Mouse (Mus musculus) T-helper 17 cell (primary cell): ENCODE data around the gene Sema4d.

Experiments used
- in situ Hi-C, 2 experiments: fragments of 300-600 bp; cut with MboI, MseI; formaldehyde crosslinking; loops; 1 replicate in 1 of 2; 2 replicates in 1 of 2; pipeline ENCODE4 v1.15.1; 2025; ENCODE audit warnings: high pct_unique_total_duplicates in 2 of 2

The Sema4d gene

GRCm38 (mm10) chr13:51759256-51759987 lies 34.1 kb downstream of the Sema4d start:
- in situ Hi-C loops, result loop anchor here (5.0 to 25.0 kb wide), 2 partner anchors 38 to 647 kb away; partner anchors contain the start of gene Spin1 (in 1 of the 2)

GRCm38 (mm10) chr13:51758428-51758827 lies 35.1 kb downstream of the Sema4d start:
- in situ Hi-C loops, result loop anchor here (5.0 to 25.0 kb wide), 2 partner anchors 39 to 646 kb away; partner anchors contain the start of gene Spin1 (in 1 of the 2)

- in situ Hi-C loops, result loop anchor here (5.0 to 25.0 kb wide), 2 partner anchors 40 to 645 kb away; partner anchors contain the start of gene Spin1 (in 1 of the 2)
Measured at GRCm38 (mm10) chr13:51757099-51757498, 36.4 kb downstream of the Sema4d start.

GRCm38 (mm10) chr13:51756563-51756962 lies 37.0 kb downstream of the Sema4d start:
- in situ Hi-C loops, result loop anchor here (5.0 to 25.0 kb wide), 2 partner anchors 41 to 644 kb away; partner anchors contain the start of gene Spin1 (in 1 of the 2)

GRCm38 (mm10) chr13:51756019-51756418 lies 37.5 kb downstream of the Sema4d start:
- in situ Hi-C loops, result loop anchor here (5.0 to 25.0 kb wide), 2 partner anchors 41 to 644 kb away; partner anchors contain the start of gene Spin1 (in 1 of the 2)

- in situ Hi-C loops, result loop anchor here (5.0 to 25.0 kb wide), 2 partner anchors 42 to 643 kb away; partner anchors contain the start of gene Spin1 (in 1 of the 2)
Measured at GRCm38 (mm10) chr13:51755584-51755983, 38.0 kb downstream of the Sema4d start.

- in situ Hi-C loops, result loop anchor here (5.0 to 25.0 kb wide), 2 partner anchors 43 to 642 kb away; partner anchors contain the start of gene Spin1 (in 1 of the 2)
Measured at GRCm38 (mm10) chr13:51754559-51755126, 38.9 kb downstream of the Sema4d start.

- in situ Hi-C loops, result loop anchor here in 1 of 2 experiments (25.0 kb wide), 1 partner anchor 642 kb away; the partner anchor contains the start of gene Spin1
Measured at GRCm38 (mm10) chr13:51753802-51754444, 39.6 kb downstream of the Sema4d start.

GRCm38 (mm10) chr13:51753168-51753465 lies 40.4 kb downstream of the Sema4d start:
- in situ Hi-C loops, result loop anchor here in 1 of 2 experiments (25.0 kb wide), 1 partner anchor 641 kb away; the partner anchor contains the start of gene Spin1

GRCm38 (mm10) chr13:51752346-51753167 lies 41.0 kb downstream of the Sema4d start:
- in situ Hi-C loops, result loop anchor here in 1 of 2 experiments (25.0 kb wide), 1 partner anchor 640 kb away; the partner anchor contains the start of gene Spin1

- in situ Hi-C loops, result loop anchor here in 1 of 2 experiments (25.0 kb wide), 1 partner anchor 637 kb away; the partner anchor contains the start of gene Spin1
Measured at GRCm38 (mm10) chr13:51749578-51750345, 43.8 kb downstream of the Sema4d start.

- in situ Hi-C loops, result no loop called here
Measured at GRCm38 (mm10) chr13:51748009-51748552, 45.5 kb downstream of the Sema4d start.

- in situ Hi-C loops, result no loop called here
Measured at GRCm38 (mm10) chr13:51747069-51747468, 46.5 kb downstream of the Sema4d start.

- in situ Hi-C loops, result no loop called here
Measured at GRCm38 (mm10) chr13:51745862-51746261, 47.7 kb downstream of the Sema4d start.

GRCm38 (mm10) chr13:51743855-51744254 lies 49.7 kb downstream of the Sema4d start:
- in situ Hi-C loops, result no loop called here

- in situ Hi-C loops, result no loop called here
Measured at GRCm38 (mm10) chr13:51742551-51743052, 50.9 kb downstream of the Sema4d start.

- in situ Hi-C loops, result no loop called here
Measured at GRCm38 (mm10) chr13:51740776-51741175, 52.8 kb downstream of the Sema4d start.

GRCm38 (mm10) chr13:51739713-51740112 lies 53.8 kb downstream of the Sema4d start:
- in situ Hi-C loops, result no loop called here

- in situ Hi-C loops, result no loop called here
Measured at GRCm38 (mm10) chr13:51738531-51739117, 54.9 kb downstream of the Sema4d start.
